Mouse (Mus musculus) thymus, adult 2 months (tissue): ENCODE data around the gene Pde4a.

Experiments
- CTCF ChIP-seq: fragments of 200-500 bp; IDR thresholded peaks from 2 replicates; pipeline ENCODE4 v1.5.1; 2012; ENCODE audit warnings: mild to moderate bottlenecking, control low read depth, low read length, moderate library complexity, borderline replicate concordance; ENCODE audit not compliant: control insufficient read depth, poor library complexity, insufficient read depth; ENCODE audit errors: extremely low read depth
- POLR2A ChIP-seq: fragments of 200-500 bp; IDR thresholded peaks from 2 replicates; pipeline ENCODE4 v1.6.1; 2012; ENCODE audit warnings: mild to moderate bottlenecking, low read length, control low read depth, moderate library complexity; ENCODE audit not compliant: control insufficient read depth, poor library complexity, insufficient read depth; ENCODE audit errors: extremely low read depth

- no peak for TF ChIP-seq CTCF
- TF ChIP-seq POLR2A, result no peak
These were observed 11.7 kb upstream of the Pde4a start for GRCm38 (mm10) chr9:21153833-21154232.
